Mouse (Mus musculus): ENCODE measurements around the gene Lct. TPM values are rescaled to one million over a fixed set of nuclear protein-coding genes. Genes with fewer than 3 reads are reported as not detected.
"Not testable (repeated sequence)": the region's sequence is repeated elsewhere in the genome, so short reads cannot be mapped to it uniquely, and the experiment has no call there.

The Lct gene
- total RNA-seq, 2 experiments from 2014 or later: 1.4 to 2.0 TPM

DNA sequence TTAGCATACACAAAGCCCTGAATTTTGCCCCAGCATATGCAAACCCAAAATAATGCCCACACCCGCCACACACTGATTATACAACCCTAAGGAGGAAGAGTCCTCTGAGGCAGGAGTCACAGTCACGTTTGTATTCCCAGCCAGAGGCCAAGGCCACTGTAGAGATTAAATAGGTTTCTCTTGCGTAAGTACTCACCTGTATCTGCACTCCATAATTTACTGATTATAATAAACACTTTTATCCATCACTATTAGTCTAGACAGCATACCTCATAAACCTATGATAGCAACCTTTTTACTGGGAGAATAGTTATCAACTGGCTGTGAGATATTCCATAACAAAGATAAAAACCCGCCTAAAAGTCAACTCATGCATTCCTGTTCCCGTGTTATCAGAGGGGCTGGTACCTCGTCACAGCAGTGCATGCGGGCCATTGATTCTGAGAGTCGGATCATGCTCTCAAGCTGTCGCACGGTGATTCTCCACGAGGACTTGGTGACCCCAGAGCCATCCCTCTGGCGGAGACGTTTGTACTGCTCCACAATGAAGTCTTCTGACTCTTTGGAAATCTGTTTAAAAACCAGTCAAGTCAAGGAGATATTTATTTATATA is 9.7 kb upstream of the Lct start:
- intact Hi-C loops (cut with DNase I): no loop called here
- no peak for TF ChIP-seq CTCF (IDR thresholded peaks at IDR 0.05)
- no peak overlapping the region for H3K4me3 ChIP-seq
- H3K27ac ChIP-seq: no peak overlapping the region
- no peak for DNase-seq (ENCODE audit: extremely low spot score in 1 of 2, low spot score in 2 of 2)

DNA sequence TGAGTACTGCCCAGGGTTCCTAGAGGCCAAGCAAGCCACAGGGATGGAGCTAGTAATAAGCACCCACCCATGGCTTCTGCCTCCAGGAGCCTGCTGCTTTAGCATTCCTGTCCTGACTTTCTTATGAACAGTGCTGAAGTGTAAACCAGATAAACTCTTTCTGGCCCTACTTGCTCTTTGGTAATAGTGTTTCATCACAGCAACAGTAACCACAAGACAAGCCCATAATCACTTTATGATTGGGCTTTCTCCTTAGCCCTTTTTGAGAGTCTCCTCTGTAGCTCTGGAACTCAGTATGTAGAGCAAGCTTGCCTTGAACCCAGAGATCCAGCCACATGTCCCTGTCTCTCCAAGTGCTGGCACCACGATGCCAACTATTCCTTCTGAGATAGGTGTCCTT is 2.2 kb upstream of the Lct start:
- no peak for TF ChIP-seq CTCF (IDR thresholded peaks at IDR 0.05)
- no peak for DNase-seq (ENCODE audit: extremely low spot score in 1 of 2, low spot score in 2 of 2)
- intact Hi-C loops (cut with DNase I): no loop called here
- no peak overlapping the region for H3K4me3 ChIP-seq
- H3K27ac ChIP-seq: no peak overlapping the region

DNA sequence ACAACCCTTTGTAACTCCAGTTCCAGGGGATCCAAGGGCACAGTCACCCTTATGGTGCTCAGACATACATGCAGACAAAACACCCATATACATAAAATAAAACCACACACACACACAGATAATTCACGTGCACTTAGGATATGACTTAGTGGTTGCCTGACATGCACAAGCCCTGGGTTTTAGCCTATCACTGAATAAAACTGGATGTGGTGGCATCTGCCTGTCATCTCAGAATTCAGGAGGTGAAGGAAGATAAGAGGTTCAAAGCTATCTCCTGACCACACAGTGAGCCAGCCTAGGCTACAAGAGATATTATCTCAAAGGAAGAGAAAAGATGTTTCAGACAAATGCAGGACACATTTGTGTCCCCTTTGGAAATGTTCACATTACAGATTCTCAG is 953 bp downstream of the Lct start:
- H3K27ac ChIP-seq: no peak overlapping the region
- no peak for DNase-seq (ENCODE audit: extremely low spot score in 1 of 2, low spot score in 2 of 2)
- intact Hi-C loops (cut with DNase I): no loop called here
- no peak for TF ChIP-seq CTCF (IDR thresholded peaks at IDR 0.05)
- no peak overlapping the region for H3K4me3 ChIP-seq

DNA sequence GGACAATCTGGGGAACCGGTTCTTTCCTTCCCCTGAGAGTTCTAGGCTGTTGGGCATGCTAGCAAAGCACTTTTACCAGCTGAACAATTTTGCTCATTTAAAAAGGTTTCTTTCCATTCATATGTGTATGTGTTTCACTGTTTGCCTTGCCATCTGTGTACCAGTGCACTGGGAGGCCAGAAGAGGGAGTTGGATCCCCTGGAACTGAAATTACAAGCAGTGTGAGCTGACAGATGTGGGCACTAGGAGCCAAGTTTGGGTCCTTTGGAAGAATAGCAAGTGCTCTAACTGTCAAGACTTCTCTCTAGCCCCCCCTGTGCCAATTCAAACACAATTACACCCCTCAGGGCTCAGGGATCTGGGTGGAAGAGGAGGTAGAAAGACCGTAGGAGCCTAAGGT is 3.3 kb downstream of the Lct start:
- TF ChIP-seq CTCF (IDR thresholded peaks at IDR 0.05): no peak
- Histone ChIP-seq H3K4me3 (no peak overlapping the region), H3K27ac (no peak overlapping the region)
- intact Hi-C loops (cut with DNase I): no loop called here
- no peak for DNase-seq (ENCODE audit: extremely low spot score in 1 of 2, low spot score in 2 of 2)

DNA sequence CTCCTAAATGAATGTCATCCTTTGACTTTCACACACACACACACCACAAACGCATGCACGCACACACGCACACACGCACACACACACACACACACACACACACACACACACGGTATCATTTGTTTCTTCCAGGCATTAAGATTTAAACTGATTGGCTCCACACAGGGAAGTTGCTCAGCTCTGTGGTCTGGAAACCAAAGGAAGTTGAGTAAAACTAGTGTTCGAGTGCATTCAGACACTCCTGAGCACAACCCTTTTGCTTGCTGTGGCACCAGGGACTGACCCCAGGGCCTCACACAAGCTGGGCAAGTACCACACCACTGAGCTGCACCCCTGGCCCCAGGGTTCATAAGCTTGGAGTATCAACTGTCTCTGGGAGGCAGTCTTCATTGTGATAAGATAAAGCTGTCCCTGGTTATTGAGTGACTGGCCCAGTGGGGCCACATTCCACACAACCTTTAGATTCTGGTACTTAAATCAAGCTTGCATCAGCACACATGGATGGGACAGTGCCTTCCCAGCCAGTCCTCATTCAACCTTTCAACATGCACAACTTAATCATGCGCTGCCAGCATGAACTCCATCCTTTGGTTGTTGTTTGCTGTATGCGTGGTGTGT is 5.0 kb downstream of the Lct start:
- intact Hi-C loops (cut with DNase I): no loop called here
- no peak overlapping the region for H3K27ac ChIP-seq
- no peak overlapping the region for H3K4me3 ChIP-seq
- no peak for DNase-seq (ENCODE audit: extremely low spot score in 1 of 2, low spot score in 2 of 2)
- no peak for TF ChIP-seq CTCF (IDR thresholded peaks at IDR 0.05)

DNA sequence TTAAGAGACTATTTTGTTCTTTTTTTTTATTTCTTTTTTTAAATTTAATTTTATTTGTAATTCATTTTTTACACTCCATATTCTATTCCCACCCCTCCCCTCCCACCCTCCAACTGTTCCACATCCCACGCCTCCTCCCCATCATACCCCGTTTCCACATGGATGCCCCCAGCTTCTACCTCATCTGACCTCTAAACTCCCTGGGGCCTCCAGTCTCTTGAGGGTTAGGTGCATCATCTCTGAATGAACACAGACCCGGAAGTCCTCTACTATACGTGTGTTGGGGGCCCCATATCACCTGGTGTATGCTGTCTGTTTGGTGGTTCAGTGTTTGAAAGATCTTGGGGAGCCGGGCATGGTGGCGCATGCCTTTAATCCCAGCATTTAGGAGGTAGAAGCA is 8.9 kb downstream of the Lct start:
- H3K27ac ChIP-seq; H3K4me3 ChIP-seq; intact Hi-C loops (cut with DNase I); DNase-seq (ENCODE audit: extremely low spot score in 1 of 2, low spot score in 2 of 2): not testable (repeated sequence)

DNA sequence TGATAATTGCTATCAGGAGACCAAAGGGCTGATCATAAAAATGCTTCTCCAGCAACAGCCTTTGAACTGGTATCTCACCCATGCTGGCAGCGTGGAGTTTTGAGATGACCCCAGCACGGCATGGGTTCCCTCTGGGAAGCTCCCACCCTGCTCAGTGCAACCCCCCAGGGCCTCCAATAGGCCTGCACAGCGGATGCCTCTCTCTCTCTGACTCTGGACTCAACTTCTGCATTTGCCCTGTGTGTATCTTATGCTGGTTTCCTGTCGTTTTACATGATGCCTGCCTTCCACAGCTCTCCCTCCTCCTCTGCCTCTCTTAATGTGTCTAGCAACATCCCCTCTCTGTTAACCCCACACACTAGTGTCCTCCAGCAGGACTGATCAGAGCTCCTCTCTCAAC is 13.5 kb downstream of the Lct start:
- Histone ChIP-seq H3K27ac (no peak overlapping the region), H3K4me3 (no peak overlapping the region)
- DNase-seq (ENCODE audit: extremely low spot score in 1 of 2, low spot score in 2 of 2): no peak
- intact Hi-C loops (cut with DNase I): no loop called here
- no peak for TF ChIP-seq CTCF (IDR thresholded peaks at IDR 0.05)

DNA sequence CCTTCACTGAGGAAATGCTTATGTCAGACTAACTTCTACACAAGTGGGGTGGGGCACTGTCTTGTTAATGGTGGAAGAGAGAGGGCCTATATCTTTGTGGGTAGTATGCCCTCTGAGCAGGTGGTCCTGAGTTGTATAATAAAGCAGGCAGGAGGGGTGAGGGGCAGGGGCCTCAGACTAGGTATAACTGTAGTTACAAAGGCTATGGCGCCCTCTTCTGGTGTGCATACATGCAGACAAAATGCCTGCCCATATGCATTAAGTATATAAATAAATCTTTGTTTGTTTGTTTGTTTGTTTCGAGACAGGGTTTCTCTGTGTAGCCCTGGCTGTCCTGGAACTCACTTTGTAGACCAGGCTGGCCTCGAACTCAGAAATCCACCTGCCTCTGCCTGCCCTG is 19.1 kb downstream of the Lct start:
- intact Hi-C loops (cut with DNase I): no loop called here

DNA sequence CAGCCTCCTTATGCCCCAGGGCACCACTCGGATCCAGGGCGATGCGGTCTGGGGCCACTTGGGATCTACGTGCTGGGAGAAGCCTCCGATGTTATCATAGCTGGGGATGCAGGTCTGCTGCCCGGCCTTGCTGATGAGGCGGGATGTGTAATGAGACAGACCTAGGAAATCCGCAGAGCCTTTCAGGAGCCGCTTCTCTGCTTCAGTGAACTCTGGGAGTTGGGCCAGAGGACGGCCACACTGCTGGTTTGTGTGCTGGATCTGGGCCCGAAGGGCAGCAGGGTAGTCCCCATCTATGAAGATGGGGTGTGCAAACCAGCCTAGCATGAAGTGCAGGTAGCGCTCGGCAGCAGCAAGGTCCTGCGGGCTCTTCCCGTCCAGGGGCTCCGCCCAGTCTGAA is 24.2 kb downstream of the Lct start:
- peak in 1 of 2 experiments; percentile 30 for DNase-seq (ENCODE audit: extremely low spot score in 1 of 2, low spot score in 2 of 2)
- TF ChIP-seq CTCF (IDR thresholded peaks at IDR 0.05): no peak
- no peak overlapping the region for H3K27ac ChIP-seq
- H3K4me3 ChIP-seq: peak overlapping the region; percentile 7
- intact Hi-C loops (cut with DNase I): no loop called here

More for the DNA sequence above, 19.1 kb downstream of the Lct start:
- Histone ChIP-seq H3K4me3 (no peak overlapping the region), H3K27ac (no peak overlapping the region)
- peak; percentile 25 for TF ChIP-seq CTCF (IDR thresholded peaks at IDR 0.05)
- DNase-seq (ENCODE audit: extremely low spot score in 1 of 2, low spot score in 2 of 2): no peak

DNA sequence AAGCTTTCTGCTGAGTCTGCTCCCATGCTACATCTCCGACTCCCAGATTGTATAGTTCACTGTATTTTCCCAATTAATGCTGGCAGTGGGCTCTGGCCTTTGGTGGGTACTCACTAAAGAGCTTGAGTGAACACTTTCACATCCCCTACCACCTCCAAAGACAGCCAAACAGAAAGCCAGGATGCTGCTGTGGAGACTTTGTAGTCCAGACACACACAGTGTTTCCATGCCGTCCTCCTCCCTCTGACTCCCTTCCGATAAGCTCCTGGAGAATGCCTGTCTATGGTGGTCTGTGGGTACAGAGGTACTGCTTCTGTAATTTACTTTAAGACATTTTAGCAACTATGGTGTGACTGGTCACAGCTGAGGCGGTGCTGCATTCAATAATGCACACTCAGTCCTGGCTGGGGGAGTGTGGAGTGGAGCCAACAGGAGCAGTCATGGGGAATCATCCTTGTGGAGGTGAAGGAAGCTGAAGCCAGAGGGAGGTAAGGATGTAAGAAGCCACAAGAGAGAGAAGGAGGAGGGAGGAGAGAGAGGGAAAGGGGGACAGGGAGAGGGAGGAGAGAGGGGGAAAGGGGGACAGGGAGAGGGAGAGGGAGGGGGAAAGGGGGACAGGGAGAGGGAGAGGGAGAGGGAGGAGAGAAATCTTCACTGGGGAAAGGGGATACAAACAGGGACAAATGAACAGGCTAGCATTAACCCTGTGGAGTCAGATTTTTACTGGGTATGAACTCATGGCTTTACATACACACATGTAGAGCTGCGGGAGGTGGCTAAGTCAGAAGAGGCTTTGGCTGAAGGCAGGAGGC is 32.2 kb downstream of the Lct start:
- no peak overlapping the region for H3K4me3 ChIP-seq
- no peak overlapping the region for H3K27ac ChIP-seq
- intact Hi-C loops (cut with DNase I): no loop called here
- TF ChIP-seq CTCF (IDR thresholded peaks at IDR 0.05): no peak
- DNase-seq (ENCODE audit: extremely low spot score in 1 of 2, low spot score in 2 of 2): no peak

DNA sequence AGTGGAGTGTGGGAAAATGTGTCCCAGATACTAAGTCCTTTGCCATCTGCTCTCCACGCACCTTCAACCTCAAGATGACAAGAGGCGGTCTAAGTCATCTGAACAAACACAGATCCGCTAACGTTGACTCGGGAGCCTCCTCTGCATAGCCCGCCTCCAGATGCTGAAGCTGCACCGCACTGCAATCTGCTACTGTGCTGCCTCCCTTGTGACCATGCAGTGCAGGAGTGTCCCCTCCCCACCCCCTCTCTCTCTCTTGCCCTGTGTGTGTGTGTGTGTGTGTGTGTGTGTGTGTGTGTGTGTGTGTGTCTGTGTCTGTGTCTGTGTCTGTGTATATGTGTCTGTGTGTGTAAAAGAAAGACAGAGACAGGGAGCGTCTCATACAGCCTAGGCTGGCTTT is 32.8 kb downstream of the Lct start:
- intact Hi-C loops (cut with DNase I): no loop called here
- Histone ChIP-seq H3K27ac (no peak overlapping the region), H3K4me3 (no peak overlapping the region)
- no peak for TF ChIP-seq CTCF (IDR thresholded peaks at IDR 0.05)
- no peak for DNase-seq (ENCODE audit: extremely low spot score in 1 of 2, low spot score in 2 of 2)

DNA sequence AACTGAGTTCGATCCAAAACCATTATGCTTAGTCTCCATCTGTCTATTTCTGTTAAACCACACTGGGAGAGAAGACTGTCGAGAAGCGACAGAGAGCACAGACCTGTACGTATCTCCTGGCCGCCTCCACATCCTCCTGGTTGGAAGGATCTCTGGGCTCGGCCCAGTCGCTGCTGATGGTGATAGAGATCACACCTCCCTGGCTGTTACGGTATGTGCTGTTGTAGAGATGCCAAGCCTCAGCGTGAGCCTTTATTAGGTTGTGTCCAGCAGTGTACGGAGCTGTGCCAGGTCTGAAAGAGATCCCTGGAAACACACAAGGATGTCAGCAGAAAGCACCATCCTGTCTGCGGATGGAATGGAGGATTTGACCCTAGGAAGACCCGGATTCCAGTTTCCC is 34.6 kb downstream of the Lct start:
- DNase-seq (ENCODE audit: extremely low spot score in 1 of 2, low spot score in 2 of 2): no peak
- no peak overlapping the region for H3K4me3 ChIP-seq
- intact Hi-C loops (cut with DNase I): no loop called here
- H3K27ac ChIP-seq: no peak overlapping the region
- TF ChIP-seq CTCF (IDR thresholded peaks at IDR 0.05): no peak

All from left cerebral cortex, adult 2 months (tissue).